Mouse (Mus musculus): Measurements from ENCODE around the gene Col18a1. TPM values are rescaled to one million over a fixed set of nuclear protein-coding genes. Genes with fewer than 3 reads are reported as not detected.

Gene Col18a1
- polyA plus RNA-seq, 1 experiment = 45.2 TPM

DNA sequence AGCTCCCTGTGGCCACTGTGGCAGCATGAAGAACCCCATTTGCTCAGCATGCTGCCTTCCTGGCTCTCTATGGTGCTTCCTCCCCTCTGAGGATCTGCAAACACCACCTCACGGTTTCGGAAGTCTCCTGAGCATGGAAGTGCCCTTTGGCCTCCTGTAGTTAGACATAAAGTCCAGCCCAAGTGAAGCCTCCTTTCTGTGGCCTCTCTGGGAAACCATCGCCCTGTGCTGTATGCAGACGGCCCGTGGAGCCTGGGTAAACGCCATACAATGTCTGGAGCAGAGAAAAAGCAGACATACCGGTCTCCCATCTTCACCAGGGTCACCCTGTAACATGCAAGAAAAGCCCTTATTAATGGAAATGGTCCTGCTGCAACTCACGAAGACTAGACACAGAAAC, 87.4 kb downstream of the Col18a1 start:
- no peak for DNase-seq (ENCODE audit: low read depth)
- TF ChIP-seq POLR2A (IDR thresholded peaks at IDR 0.05; ENCODE audit: borderline replicate concordance, extremely low read depth, insufficient read depth, insufficient read length, poor library complexity, severe bottlenecking) (no peak), CTCF (IDR thresholded peaks at IDR 0.05; ENCODE audit: borderline replicate concordance, extremely low read depth, insufficient read depth, insufficient read length) (no peak)

DNA sequence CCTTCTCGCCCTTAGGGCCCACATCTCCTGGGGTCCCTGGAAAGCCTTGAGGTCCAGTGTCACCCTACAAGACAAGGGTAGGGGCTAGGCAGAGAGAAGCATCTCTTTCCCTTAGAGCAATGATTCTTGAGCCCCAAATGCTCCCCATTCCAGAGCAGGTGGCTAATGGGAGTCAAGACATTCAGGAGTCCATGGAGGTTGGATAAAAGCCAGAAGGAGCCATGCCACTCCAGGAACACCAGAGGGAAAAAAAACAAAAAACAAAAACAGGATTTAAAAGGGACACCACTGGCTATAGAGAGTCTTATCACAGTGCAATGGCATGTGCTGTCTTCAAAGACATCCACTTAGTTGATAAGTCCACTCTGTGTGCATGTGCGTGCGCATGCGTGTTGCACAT, 87.9 kb downstream of the Col18a1 start:
- no peak for DNase-seq (ENCODE audit: low read depth)
- no peak for TF ChIP-seq POLR2A (IDR thresholded peaks at IDR 0.05; ENCODE audit: borderline replicate concordance, extremely low read depth, insufficient read depth, insufficient read length, poor library complexity, severe bottlenecking)
- no peak for TF ChIP-seq CTCF (IDR thresholded peaks at IDR 0.05; ENCODE audit: borderline replicate concordance, extremely low read depth, insufficient read depth, insufficient read length)

- TF ChIP-seq POLR2A (IDR thresholded peaks at IDR 0.05; ENCODE audit: borderline replicate concordance, extremely low read depth, insufficient read depth, insufficient read length, poor library complexity, severe bottlenecking) (no peak), CTCF (IDR thresholded peaks at IDR 0.05; ENCODE audit: borderline replicate concordance, extremely low read depth, insufficient read depth, insufficient read length) (no peak)
- peak; percentile 72 for DNase-seq (ENCODE audit: low read depth)
Measured at GRCm38 (mm10) chr10:77074276-77074974, 91.9 kb downstream of the Col18a1 start.

- peak; percentile 68 for DNase-seq (ENCODE audit: low read depth)
- TF ChIP-seq CTCF (IDR thresholded peaks at IDR 0.05; ENCODE audit: borderline replicate concordance, extremely low read depth, insufficient read depth, insufficient read length) = peak; percentile 76
- no peak for TF ChIP-seq POLR2A (IDR thresholded peaks at IDR 0.05; ENCODE audit: borderline replicate concordance, extremely low read depth, insufficient read depth, insufficient read length, poor library complexity, severe bottlenecking)
Measured at GRCm38 (mm10) chr10:77070072-77070471, 96.3 kb downstream of the Col18a1 start.

DNA sequence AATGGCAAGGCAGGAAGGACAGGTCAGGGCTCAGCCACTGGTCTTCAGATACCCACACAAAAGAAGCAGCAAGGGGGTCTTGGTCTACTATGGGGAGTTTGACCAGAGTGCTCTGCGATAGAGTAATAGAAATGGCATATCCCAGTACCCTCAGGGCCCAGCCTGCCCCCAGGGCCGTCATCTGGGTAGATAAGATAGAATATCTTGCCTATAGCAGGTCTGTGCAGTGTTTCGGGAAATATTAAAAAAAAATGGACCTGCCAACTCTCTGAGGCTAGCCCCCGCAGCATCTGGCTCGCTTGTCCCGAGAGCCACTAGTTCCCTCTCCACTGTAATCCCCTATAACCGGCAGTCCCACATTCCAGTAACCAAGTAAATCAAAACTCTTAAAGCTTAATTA, 97.9 kb downstream of the Col18a1 start:
- TF ChIP-seq POLR2A (IDR thresholded peaks at IDR 0.05; ENCODE audit: borderline replicate concordance, extremely low read depth, insufficient read depth, insufficient read length, poor library complexity, severe bottlenecking) (no peak), CTCF (IDR thresholded peaks at IDR 0.05; ENCODE audit: borderline replicate concordance, extremely low read depth, insufficient read depth, insufficient read length) (no peak)
- no peak for DNase-seq (ENCODE audit: low read depth)

DNA sequence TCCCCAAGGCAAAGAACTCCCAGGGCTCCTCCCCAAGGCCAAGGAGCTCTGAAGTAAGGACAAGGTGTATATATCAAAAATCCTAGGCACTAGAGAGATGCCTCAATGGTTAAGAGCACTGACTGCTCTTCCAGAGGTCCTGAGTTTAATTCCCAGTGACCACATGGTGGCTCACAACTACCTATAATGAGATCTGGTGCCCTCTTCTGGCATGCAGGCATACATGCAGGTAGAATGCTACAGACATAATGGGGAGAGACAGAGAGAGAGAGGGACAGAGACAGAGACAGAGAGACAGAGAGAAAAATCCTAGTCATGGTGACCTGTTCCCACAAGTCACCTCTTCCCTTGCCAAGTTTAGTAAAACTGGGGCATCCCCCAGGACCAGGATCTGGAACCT, 101.7 kb downstream of the Col18a1 start:
- no peak for DNase-seq (ENCODE audit: low read depth)
- TF ChIP-seq POLR2A (IDR thresholded peaks at IDR 0.05; ENCODE audit: borderline replicate concordance, extremely low read depth, insufficient read depth, insufficient read length, poor library complexity, severe bottlenecking) = no peak
- TF ChIP-seq CTCF (IDR thresholded peaks at IDR 0.05; ENCODE audit: borderline replicate concordance, extremely low read depth, insufficient read depth, insufficient read length) = peak; percentile 13; the same call in 1 of the 2 replicates

- no peak for TF ChIP-seq CTCF (IDR thresholded peaks at IDR 0.05; ENCODE audit: borderline replicate concordance, extremely low read depth, insufficient read depth, insufficient read length)
- TF ChIP-seq POLR2A (IDR thresholded peaks at IDR 0.05; ENCODE audit: borderline replicate concordance, extremely low read depth, insufficient read depth, insufficient read length, poor library complexity, severe bottlenecking) = no peak
- no peak for DNase-seq (ENCODE audit: low read depth)
Measured at GRCm38 (mm10) chr10:77064239-77064638, 102.1 kb downstream of the Col18a1 start.

GRCm38 (mm10) chr10:77062393-77063010, 103.8 kb downstream of the Col18a1 start:
- TF ChIP-seq CTCF (IDR thresholded peaks at IDR 0.05; ENCODE audit: borderline replicate concordance, extremely low read depth, insufficient read depth, insufficient read length) (no peak), POLR2A (IDR thresholded peaks at IDR 0.05; ENCODE audit: borderline replicate concordance, extremely low read depth, insufficient read depth, insufficient read length, poor library complexity, severe bottlenecking) (no peak)
- peak; percentile 37 for DNase-seq (ENCODE audit: low read depth)

- no peak for TF ChIP-seq CTCF (IDR thresholded peaks at IDR 0.05; ENCODE audit: borderline replicate concordance, extremely low read depth, insufficient read depth, insufficient read length)
- no peak for TF ChIP-seq POLR2A (IDR thresholded peaks at IDR 0.05; ENCODE audit: borderline replicate concordance, extremely low read depth, insufficient read depth, insufficient read length, poor library complexity, severe bottlenecking)
- no peak for DNase-seq (ENCODE audit: low read depth)
Measured at GRCm38 (mm10) chr10:77061426-77061825, 104.9 kb downstream of the Col18a1 start.

DNA sequence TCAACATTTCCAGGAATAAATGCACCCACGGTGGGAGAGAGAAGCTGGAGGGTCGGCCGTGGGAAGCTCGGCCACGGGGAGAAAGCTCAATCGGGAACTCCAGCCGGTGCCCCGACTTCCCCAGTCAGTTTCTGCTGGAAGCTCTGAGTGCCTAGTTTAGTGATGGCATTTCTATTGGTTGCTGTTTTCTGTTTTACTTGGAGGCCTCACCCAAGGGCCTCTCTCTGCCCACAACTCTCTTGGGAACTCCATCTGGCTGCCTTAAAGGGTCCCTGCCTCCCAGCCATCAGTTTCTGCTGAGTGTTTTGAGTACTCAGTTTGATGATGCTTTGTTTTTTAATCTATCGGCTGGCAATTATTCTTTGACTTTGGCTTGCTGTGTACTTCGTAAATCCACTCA, 109.6 kb downstream of the Col18a1 start:
- TF ChIP-seq POLR2A (IDR thresholded peaks at IDR 0.05; ENCODE audit: borderline replicate concordance, extremely low read depth, insufficient read depth, insufficient read length, poor library complexity, severe bottlenecking) (no peak), CTCF (IDR thresholded peaks at IDR 0.05; ENCODE audit: borderline replicate concordance, extremely low read depth, insufficient read depth, insufficient read length) (no peak)
- DNase-seq (ENCODE audit: low read depth) = no peak

- DNase-seq (ENCODE audit: low read depth) = no peak
- no peak for TF ChIP-seq POLR2A (IDR thresholded peaks at IDR 0.05; ENCODE audit: borderline replicate concordance, extremely low read depth, insufficient read depth, insufficient read length, poor library complexity, severe bottlenecking)
- no peak for TF ChIP-seq CTCF (IDR thresholded peaks at IDR 0.05; ENCODE audit: borderline replicate concordance, extremely low read depth, insufficient read depth, insufficient read length)
Measured at GRCm38 (mm10) chr10:77048606-77049005, 117.7 kb downstream of the Col18a1 start.

DNA sequence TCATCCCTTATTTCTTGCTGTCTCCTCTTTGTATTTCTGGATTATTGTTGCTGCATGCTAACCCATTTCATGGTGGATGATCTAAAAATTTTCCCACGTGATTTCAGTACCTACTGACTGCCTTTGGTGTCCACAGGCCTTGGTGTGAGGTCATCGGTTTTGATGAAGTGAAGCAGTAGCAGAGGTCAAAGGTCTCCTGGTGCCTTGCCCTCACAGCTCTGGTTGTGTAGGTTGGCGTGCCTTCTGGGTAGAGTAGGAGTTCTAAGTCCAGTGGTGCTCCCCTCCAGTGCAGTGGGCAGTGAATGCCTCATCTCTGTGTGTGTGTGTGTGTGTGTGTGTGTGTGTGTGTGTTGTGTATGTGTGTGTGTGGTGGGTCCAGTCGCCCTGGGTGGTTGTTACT, 118.2 kb downstream of the Col18a1 start:
- DNase-seq (ENCODE audit: low read depth) = no peak
- TF ChIP-seq CTCF (IDR thresholded peaks at IDR 0.05; ENCODE audit: borderline replicate concordance, extremely low read depth, insufficient read depth, insufficient read length) = no peak
- no peak for TF ChIP-seq POLR2A (IDR thresholded peaks at IDR 0.05; ENCODE audit: borderline replicate concordance, extremely low read depth, insufficient read depth, insufficient read length, poor library complexity, severe bottlenecking)
